Mouse (Mus musculus) liver, postnatal 0 days (tissue): ENCODE measurements around the gene Atp6v1c2. TPM values are rescaled to one million over a fixed set of nuclear protein-coding genes. Genes with fewer than 3 reads are reported as not detected.

Source experiments
- ATAC-seq: fragments of 200-750 bp; cut with Nextera tagmentation; 2 replicates; pipeline ENCODE4 v1.8.0; 2017; ENCODE audit warnings: mild to moderate bottlenecking, moderate library complexity
- DNase-seq: peaks from one replicate; pipeline ENCODE4 v3.0.0-alpha.2; 2016
- H3K27ac ChIP-seq: fragments of 300-500 bp; sonication (generic); 2 replicates; pipeline ENCODE4 v1.5.1; 2014; ENCODE audit warnings: antibody characterized with exemption, moderate library complexity, mild to moderate bottlenecking, low read depth
- H3K27me3 ChIP-seq: fragments of 300-500 bp; sonication (generic); 2 replicates; pipeline ENCODE4 v1.6.1; 2014; ENCODE audit warnings: low read length, control low read depth, mixed read lengths; ENCODE audit not compliant: insufficient read depth
- H3K36me3 ChIP-seq: fragments of 300-500 bp; sonication (generic); replicated peaks from 2 replicates; pipeline ENCODE4 v1.6.1; 2014; ENCODE audit warnings: mild to moderate bottlenecking, control low read depth, low read length, moderate library complexity, mixed read lengths; ENCODE audit not compliant: insufficient read depth
- H3K4me1 ChIP-seq: fragments of 300-500 bp; sonication (generic); 2 replicates; pipeline ENCODE4 v1.6.1; 2014; ENCODE audit warnings: antibody characterized with exemption, mild to moderate bottlenecking, control low read depth; ENCODE audit not compliant: insufficient read depth
- H3K4me2 ChIP-seq: fragments of 300-500 bp; sonication (generic); 2 replicates; pipeline ENCODE4 v1.6.1; 2014; ENCODE audit warnings: low read depth, mild to moderate bottlenecking, low read length, moderate library complexity, mixed read lengths
- H3K4me3 ChIP-seq: fragments of 300-500 bp; sonication (generic); 2 replicates; pipeline ENCODE4 v1.5.1; 2014; ENCODE audit warnings: low read depth, low read length
- H3K9ac ChIP-seq: fragments of 300-500 bp; sonication (generic); replicated peaks from 2 replicates; pipeline ENCODE4 v1.6.1; 2014; ENCODE audit warnings: mild to moderate bottlenecking, moderate library complexity
- H3K9me3 ChIP-seq: fragments of 300-500 bp; sonication (generic); 2 replicates; pipeline ENCODE4 v1.6.1; 2016; ENCODE audit warnings: mild to moderate bottlenecking, control low read depth, low read length, mixed read lengths
- CTCF ChIP-seq: sonication (generic); IDR thresholded peaks from 2 replicates; pipeline ENCODE4 v1.5.1; 2016; ENCODE audit warnings: antibody characterized with exemption, low read depth
- EP300 ChIP-seq: IDR thresholded peaks from 2 replicates; pipeline ENCODE4 v1.6.1; 2016; ENCODE audit warnings: antibody characterized with exemption, low read depth, mild to moderate bottlenecking
- WGBS: fragments of 180-500 bp; shearing (Covaris S2); extraction: QIAGEN DNeasy Blood & Tissue Kit; methylation state at CpG from one replicate; pipeline ENCODE4 v1.1.7; 2014; ENCODE audit not compliant: insufficient replicate concordance; 5-methylcytosine and 5-hydroxymethylcytosine counted together
- polyA plus RNA-seq: library from polyadenylated mRNA; unstranded; fragments of >200 nt; fragmentation: Nextera tagmentation; extraction: Ambion mirVana; gene quantifications from 2 replicates; pipeline ENCODE4 v1.2.1, GENCODE M21; 2015

The Atp6v1c2 gene
- polyA plus RNA-seq, 1 experiment from 2014 or later: 0.18 TPM

DNA sequence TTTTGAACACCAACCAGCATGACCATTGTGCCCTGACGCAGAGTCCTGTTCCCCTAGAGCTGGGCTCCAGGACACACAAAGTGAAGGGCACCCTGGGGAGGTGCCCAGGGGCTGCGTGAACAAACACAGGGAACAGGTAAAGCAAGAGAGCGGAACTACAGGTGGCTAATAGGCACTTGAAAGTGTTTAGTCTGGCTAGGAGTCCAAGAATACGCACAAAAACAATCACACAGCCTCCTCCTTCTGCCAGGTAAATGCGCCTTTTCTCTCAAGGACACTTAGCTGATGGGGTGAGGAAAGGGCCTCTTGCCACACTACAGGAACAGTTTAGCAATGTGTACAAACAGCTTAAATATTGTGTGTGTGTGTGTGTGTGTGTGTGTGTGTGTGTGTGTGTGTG lies 13.1 kb downstream of the Atp6v1c2 start:
- H3K4me3 ChIP-seq: no peak overlapping the region

GRCm38 (mm10) chr12:17310852-17311839 lies 18.0 kb downstream of the Atp6v1c2 start:
- ATAC-seq (no peak), DNase-seq (no peak)
- Histone ChIP-seq H3K4me1 (no peaks in the 10 kb centered on the region), H3K36me3 (no peaks in the 10 kb centered on the region), H3K4me2 (no peak overlapping the region), H3K9me3 (no peaks in the 10 kb centered on the region), H3K27ac (no peak overlapping the region), H3K27me3 (no peaks in the 10 kb centered on the region), H3K9ac (no peak overlapping the region), H3K4me3 (no peak overlapping the region)
- TF ChIP-seq EP300 (no peak), CTCF (no peak)
- 62% methylated on average over 16 of the region's 16 CpGs for WGBS

More for the DNA sequence above, 13.1 kb downstream of the Atp6v1c2 start:
- Histone ChIP-seq H3K27me3 (no peaks in the 10 kb centered on the region), H3K36me3 (no peaks in the 10 kb centered on the region), H3K4me1 (no peaks in the 10 kb centered on the region), H3K9me3 (no peaks in the 10 kb centered on the region), H3K27ac (no peak overlapping the region), H3K9ac (no peak overlapping the region), H3K4me2 (no peak overlapping the region)
- no peak for TF ChIP-seq CTCF
- TF ChIP-seq EP300: no peak
- DNase-seq: no peak
- 79% methylated on average over 5 of the region's 5 CpGs for WGBS
- ATAC-seq: no peak

- H3K27ac ChIP-seq: no peak overlapping the region
- 44% methylated on average over 4 of the region's 4 CpGs for WGBS
- no peak overlapping the region for H3K4me2 ChIP-seq
- no peak for DNase-seq
- no peaks in the 10 kb centered on the region for H3K9me3 ChIP-seq
- ATAC-seq: no peak
- no peaks in the 10 kb centered on the region for H3K4me1 ChIP-seq
- no peak overlapping the region for H3K4me3 ChIP-seq
- TF ChIP-seq EP300: no peak
- no peak for TF ChIP-seq CTCF
- H3K9ac ChIP-seq: no peak overlapping the region
- no peaks in the 10 kb centered on the region for H3K27me3 ChIP-seq
- no peaks in the 10 kb centered on the region for H3K36me3 ChIP-seq
Measured at GRCm38 (mm10) chr12:17308246-17308645, 20.9 kb downstream of the Atp6v1c2 start.

GRCm38 (mm10) chr12:17305445-17305844 lies 23.7 kb downstream of the Atp6v1c2 start:
- no peak for DNase-seq
- no peaks in the 10 kb centered on the region for H3K4me1 ChIP-seq
- WGBS: 79% methylated on average over 7 of the region's 7 CpGs

DNA sequence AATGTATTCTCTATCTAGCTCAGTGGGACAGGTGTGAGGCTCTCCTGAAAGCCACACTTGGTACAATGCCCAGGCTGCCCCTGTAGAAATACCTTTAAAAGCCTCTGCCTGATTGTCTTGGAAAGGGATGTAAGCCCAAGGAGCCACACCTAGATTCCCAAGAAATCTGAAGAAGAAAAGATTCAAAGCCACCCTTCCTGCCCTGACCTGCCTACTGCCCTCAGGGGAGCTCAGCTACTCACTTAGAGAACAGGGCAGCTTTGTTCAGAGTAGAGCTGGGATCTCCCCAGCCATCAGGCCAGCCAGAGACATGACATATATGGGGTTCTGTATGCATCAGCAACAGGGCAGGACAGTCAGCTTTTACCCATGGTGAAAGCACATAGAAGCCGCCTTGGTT lies 29.3 kb downstream of the Atp6v1c2 start:
- TF ChIP-seq EP300 (no peak), CTCF (no peak)
- Histone ChIP-seq H3K9me3 (no peaks in the 10 kb centered on the region), H3K27me3 (no peaks in the 10 kb centered on the region), H3K4me1 (no peaks in the 10 kb centered on the region), H3K36me3 (no peaks in the 10 kb centered on the region), H3K4me2 (no peak overlapping the region), H3K9ac (no peak overlapping the region), H3K27ac (no peak overlapping the region), H3K4me3 (no peak overlapping the region)
- DNase-seq (no peak), ATAC-seq (no peak)
- WGBS: 91% methylated on average over 1 of the region's 1 CpGs

More at GRCm38 (mm10) chr12:17305445-17305844, 23.7 kb downstream of the Atp6v1c2 start:
- Histone ChIP-seq H3K36me3 (no peaks in the 10 kb centered on the region), H3K4me3 (no peak overlapping the region), H3K27ac (no peak overlapping the region), H3K9ac (no peak overlapping the region), H3K9me3 (no peaks in the 10 kb centered on the region), H3K4me2 (no peak overlapping the region), H3K27me3 (no peaks in the 10 kb centered on the region)
- ATAC-seq: no peak
- TF ChIP-seq EP300: no peak
- TF ChIP-seq CTCF: no peak

GRCm38 (mm10) chr12:17296899-17297298 lies 32.3 kb downstream of the Atp6v1c2 start:
- Histone ChIP-seq H3K27me3 (no peaks in the 10 kb centered on the region), H3K9ac (no peak overlapping the region), H3K9me3 (no peaks in the 10 kb centered on the region), H3K4me1 (no peaks in the 10 kb centered on the region), H3K36me3 (no peaks in the 10 kb centered on the region), H3K4me3 (no peak overlapping the region), H3K4me2 (no peak overlapping the region), H3K27ac (no peak overlapping the region)
- TF ChIP-seq CTCF (no peak), EP300 (no peak)
- 44% methylated on average over 2 of the region's 2 CpGs for WGBS
- DNase-seq (no peak), ATAC-seq (no peak)
